Mouse (Mus musculus) stomach, embryonic 14.5 days (tissue): Measurements from ENCODE around the gene Olfr611. TPM values are rescaled to one million over a fixed set of nuclear protein-coding genes. Genes with fewer than 3 reads are reported as not detected.

Experiments
- polyA plus RNA-seq: library from polyadenylated mRNA; unstranded; fragments of >200 nt; fragmentation: Nextera tagmentation; extraction: Ambion mirVana; gene quantifications from 2 replicates; pipeline ENCODE4 v1.2.1, GENCODE M21; 2014

Olfr611 gene
- polyA plus RNA-seq, 1 experiment from 2014 or later: not detected

Other genes with a start within 250 kb of the Olfr611 start
- not detected in 2 replicates for gene Olfr596, start 215.2 kb downstream of the Olfr611 start, polyA plus RNA-seq
- not detected in 2 replicates for gene Olfr597, start 204.5 kb downstream of the Olfr611 start, polyA plus RNA-seq
- gene Olfr598, start 197.3 kb downstream of the Olfr611 start, polyA plus RNA-seq: not detected in 2 replicates
- gene Olfr599, start 184.9 kb downstream of the Olfr611 start, polyA plus RNA-seq: not detected in 2 replicates
- gene Olfr600, start 171.2 kb downstream of the Olfr611 start, polyA plus RNA-seq: not detected in 2 replicates
- gene Olfr601, start 158.2 kb downstream of the Olfr611 start, polyA plus RNA-seq: not detected in 2 replicates
- gene Olfr603, start 134.7 kb downstream of the Olfr611 start, polyA plus RNA-seq: not detected in 2 replicates
- gene Usp17lc, start 105.8 kb downstream of the Olfr611 start, polyA plus RNA-seq: not detected in 2 replicates
- not detected in 2 replicates for gene Olfr605, start 75.4 kb downstream of the Olfr611 start, polyA plus RNA-seq
- not detected in 2 replicates for gene Olfr606, start 71.8 kb downstream of the Olfr611 start, polyA plus RNA-seq
- gene Olfr607, start 56.7 kb downstream of the Olfr611 start, polyA plus RNA-seq: not detected in 2 replicates
- not detected in 2 replicates for gene Olfr608, start 51.0 kb downstream of the Olfr611 start, polyA plus RNA-seq
- gene Olfr609, start 22.8 kb downstream of the Olfr611 start, polyA plus RNA-seq: not detected in 2 replicates
- not detected in 2 replicates for gene Olfr610, start 8.7 kb downstream of the Olfr611 start, polyA plus RNA-seq
- gene Olfr612, start 21.9 kb upstream of the Olfr611 start, polyA plus RNA-seq: not detected in 2 replicates
- not detected in 2 replicates for gene Olfr613, start 27.2 kb upstream of the Olfr611 start, polyA plus RNA-seq
- not detected in 2 replicates for gene Olfr615, start 35.2 kb upstream of the Olfr611 start, polyA plus RNA-seq
- gene Olfr616, start 48.3 kb upstream of the Olfr611 start, polyA plus RNA-seq: not detected in 2 replicates
- gene Olfr617, start 52.2 kb upstream of the Olfr611 start, polyA plus RNA-seq: not detected in 2 replicates
- not detected in 2 replicates for gene Olfr618, start 69.3 kb upstream of the Olfr611 start, polyA plus RNA-seq
- not detected in 2 replicates for gene Olfr619, start 79.7 kb upstream of the Olfr611 start, polyA plus RNA-seq
- gene Olfr620, start 91.7 kb upstream of the Olfr611 start, polyA plus RNA-seq: not detected in 2 replicates
- not detected in 2 replicates for gene Olfr622, start 121.9 kb upstream of the Olfr611 start, polyA plus RNA-seq
- not detected in 2 replicates for gene Olfr623, start 142.9 kb upstream of the Olfr611 start, polyA plus RNA-seq
- gene Olfr624, start 150.3 kb upstream of the Olfr611 start, polyA plus RNA-seq: 0.04 TPM in 1 of 2 replicates, not detected in the other
- not detected in 2 replicates for gene Olfr625-ps1, start 161.9 kb upstream of the Olfr611 start, polyA plus RNA-seq
- gene Olfr243, start 193.8 kb upstream of the Olfr611 start, polyA plus RNA-seq: not detected in 2 replicates
- gene Olfr628, start 209.5 kb upstream of the Olfr611 start, polyA plus RNA-seq: not detected in 2 replicates
- not detected in 2 replicates for gene Olfr629, start 224.1 kb upstream of the Olfr611 start, polyA plus RNA-seq
- gene Olfr630, start 236.5 kb upstream of the Olfr611 start, polyA plus RNA-seq: not detected in 2 replicates